25 mouse cellular contexts compared by ENCODE assay signal in the genomic region with DNA sequence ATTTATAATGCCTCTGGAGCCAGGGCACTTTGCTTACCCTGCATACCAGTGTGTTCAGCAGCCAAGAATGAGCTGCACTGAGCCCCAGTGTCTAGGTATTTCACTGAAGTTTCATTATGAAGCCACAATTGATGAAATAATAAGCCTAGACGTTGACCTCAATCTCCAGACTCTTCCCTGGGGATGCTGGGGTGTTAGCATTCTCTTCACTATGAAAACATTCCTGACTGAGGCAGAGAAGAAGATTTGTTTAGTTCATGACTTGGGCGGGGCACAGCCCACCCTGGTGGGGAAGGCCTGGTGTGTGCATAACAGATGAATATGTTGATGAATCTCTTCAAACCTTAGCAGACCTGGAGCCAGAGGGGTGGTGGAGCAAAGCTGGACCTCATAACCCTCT.
DNase-seq lines count a peak whose midpoint lies in the region; TF ChIP-seq lines count a peak whose summit lies in the region.
"Had no signal": no experiment of that assay in that cellular context is flagged by ENCODE, and none has a peak within 500 bp of the region (broad histone marks: within the 10 kb centered on the region; RNA-seq: fewer than 3 reads in every experiment).

No protein-coding gene starts in this region.

- H3K79me2 ChIP-seq in myocyte (ENCODE audit: control insufficient read depth, insufficient read depth): no peaks in the 10 kb centered on the region

- no peak overlapping the region for H3K4me3 ChIP-seq in myocyte
- H3K4me3 ChIP-seq: embryonic facial prominence, embryonic 15.5 days; forebrain, embryonic 13.5 days; gastrocnemius, adult 2 months; heart, adult 2 months; heart, embryonic 15.5 days; hindbrain, embryonic 13.5 days; intestine, embryonic 15.5 days had no signal

- no peaks in the 10 kb centered on the region for H3K27me3 ChIP-seq in myocyte (ENCODE audit: control insufficient read depth, insufficient read depth, insufficient read length)
- H3K27me3 ChIP-seq: embryonic facial prominence, embryonic 15.5 days; forebrain, embryonic 13.5 days; heart, embryonic 15.5 days; hindbrain, embryonic 13.5 days; intestine, embryonic 15.5 days had no signal

- DNase-seq in retina, postnatal 1 day: peak; percentile 24
- no peak for DNase-seq in retina, embryonic 14.5 days (ENCODE audit: low spot score)
- peak; percentile 92 for DNase-seq in Muller cell, postnatal 12 days (ENCODE audit: inconsistent ontology term)
- DNase-seq in ZHBTc4 (ENCODE audit: low read depth, low spot score): peak; percentile 42
- no peak for DNase-seq in spleen, adult 12 weeks (ENCODE audit: low spot score)
- DNase-seq in layer of hippocampus, postnatal 36 days: no peak
- no peak for DNase-seq in frontal cortex, postnatal 10 days (ENCODE audit: low spot score in 2 of 2)
- DNase-seq: adrenal gland, adult 2 months; adrenal gland, postnatal 25 days; B cell, adult 2 months; cerebellum, adult 8-10 months; cerebellum, postnatal 14 days; forebrain, postnatal 0 days; gastrocnemius, adult 2 months; gastrocnemius, postnatal 25 days; heart, adult 2 months; heart, postnatal 14 days; kidney, adult 18-20 months had no signal

- no peak for TF ChIP-seq POLR2A in myocyte (IDR thresholded peaks at IDR 0.05; ENCODE audit: insufficient read length, low read depth)

- H3K36me3 ChIP-seq in myocyte (ENCODE audit: control insufficient read depth, insufficient read depth): no peaks in the 10 kb centered on the region
- H3K36me3 ChIP-seq: embryonic facial prominence, embryonic 15.5 days; heart, embryonic 15.5 days; hindbrain, embryonic 13.5 days; intestine, embryonic 15.5 days had no signal

- H3ac ChIP-seq in myocyte (ENCODE audit: control insufficient read depth, insufficient read length): no peak overlapping the region

- peak overlapping the region; percentile 16 for H3K4me2 ChIP-seq in myocyte (ENCODE audit: low read depth)
- H3K4me2 ChIP-seq: embryonic facial prominence, embryonic 15.5 days; forebrain, embryonic 13.5 days; heart, embryonic 11.5 days; heart, embryonic 15.5 days; hindbrain, embryonic 13.5 days; intestine, embryonic 15.5 days had no signal

TF ChIP-seq in myocyte, 11 proteins besides CTCF, POLR2A, EP300 and RAD21:
- TF ChIP-seq CEBPB (IDR thresholded peaks at IDR 0.05; ENCODE audit: insufficient read depth, poor library complexity, severe bottlenecking) (peak; percentile 76; the same call in 1 of the 2 replicates), TCF12 (IDR thresholded peaks at IDR 0.05; ENCODE audit: insufficient read depth, poor library complexity, severe bottlenecking) (no peak)

Comparison
In these comparisons a context has a peak if more than half of its experiments do, and no peak if none do; other contexts are left out.
1. DNase-seq: peak in retina, postnatal 1 day (single experiment), Muller cell, postnatal 12 days (single experiment) and ZHBTc4 (single experiment); none in retina, embryonic 14.5 days (single experiment), spleen, adult 12 weeks (single experiment), layer of hippocampus, postnatal 36 days (0 of 2) and frontal cortex, postnatal 10 days (0 of 2).